Mouse (Mus musculus) ES-Bruce4 (cell line): ENCODE data around the gene Ctrb1. TPM values are rescaled to one million over a fixed set of nuclear protein-coding genes. Genes with fewer than 3 reads are reported as not detected.

Source experiments
- H3K27ac ChIP-seq: 2 replicates; pipeline ENCODE4 v1.5.1; 2012; ENCODE audit warnings: low read length, inconsistent platforms; ENCODE audit not compliant: insufficient read depth
- H3K27me3 ChIP-seq: 2 replicates; pipeline ENCODE4 v1.6.1; 2012; ENCODE audit warnings: mild to moderate bottlenecking, low read length, inconsistent platforms; ENCODE audit not compliant: control insufficient read depth, poor library complexity, insufficient read depth, severe bottlenecking
- H3K36me3 ChIP-seq: 2 replicates; pipeline ENCODE4 v1.6.1; 2012; ENCODE audit warnings: inconsistent platforms, mild to moderate bottlenecking, low read length, moderate library complexity; ENCODE audit not compliant: control insufficient read depth, poor library complexity, insufficient read depth, severe bottlenecking
- H3K4me1 ChIP-seq: one replicate; pipeline ENCODE4 v1.8.1; 2011; ENCODE audit warnings: low read length; ENCODE audit not compliant: control insufficient read depth, insufficient read depth
- H3K4me3 ChIP-seq: 2 replicates; pipeline ENCODE4 v1.5.1; 2011; ENCODE audit warnings: low read depth, mild to moderate bottlenecking, low read length
- H3K9ac ChIP-seq: 2 replicates; pipeline ENCODE4 v1.6.1; 2012; ENCODE audit warnings: low read depth, mild to moderate bottlenecking, inconsistent platforms; ENCODE audit not compliant: poor library complexity, severe bottlenecking
- H3K9me3 ChIP-seq: replicated peaks from 2 replicates; pipeline ENCODE4 v1.6.1; 2012; ENCODE audit warnings: mild to moderate bottlenecking, low read length, inconsistent platforms; ENCODE audit not compliant: control insufficient read depth, poor library complexity, insufficient read depth, severe bottlenecking
- CTCF ChIP-seq: IDR thresholded peaks from one replicate; pipeline ENCODE4 v1.8.1; 2011; ENCODE audit warnings: low read depth, low read length
- EP300 ChIP-seq: IDR thresholded peaks from 2 replicates; pipeline ENCODE4 v1.6.1; 2011; ENCODE audit warnings: low read depth, low read length; ENCODE audit not compliant: insufficient read depth
- POLR2A ChIP-seq: IDR thresholded peaks from one replicate; pipeline ENCODE4 v1.8.1; 2011; ENCODE audit warnings: low read length; ENCODE audit not compliant: insufficient read depth
- polyA plus RNA-seq: library from polyadenylated mRNA; stranded (reverse); fragments of >200 nt; gene quantifications from 2 replicates; pipeline ENCODE4 v1.2.4, GENCODE M21; 2011; ENCODE audit warnings: low read depth; ENCODE audit not compliant: missing spikeins, insufficient read depth, insufficient read length

Gene Ctrb1
- polyA plus RNA-seq, 1 experiment: not detected

GRCm38 (mm10) chr8:111725341-111725740 lies 34.5 kb upstream of the Ctrb1 start:
- H3K4me3 ChIP-seq: no peak overlapping the region
- H3K9me3 ChIP-seq: no peaks in the 10 kb centered on the region
- H3K27ac ChIP-seq: no peak overlapping the region
- H3K27me3 ChIP-seq: no peaks in the 10 kb centered on the region
- peaks cover 11% of the 10 kb centered on the region for H3K36me3 ChIP-seq
- no peak for TF ChIP-seq EP300
- H3K4me1 ChIP-seq: peaks cover 7% of the 10 kb centered on the region
- H3K9ac ChIP-seq: no peak overlapping the region

- no peak overlapping the region for H3K27ac ChIP-seq
- H3K9ac ChIP-seq: no peak overlapping the region
- no peaks in the 10 kb centered on the region for H3K9me3 ChIP-seq
- H3K4me1 ChIP-seq: peaks cover 4% of the 10 kb centered on the region
- no peak overlapping the region for H3K4me3 ChIP-seq
- no peaks in the 10 kb centered on the region for H3K27me3 ChIP-seq
- H3K36me3 ChIP-seq: peaks cover 26% of the 10 kb centered on the region
- TF ChIP-seq EP300 (no peak), CTCF (no peak), POLR2A (no peak)
Observed at GRCm38 (mm10) chr8:111720115-111720544, 29.3 kb upstream of the Ctrb1 start.

DNA sequence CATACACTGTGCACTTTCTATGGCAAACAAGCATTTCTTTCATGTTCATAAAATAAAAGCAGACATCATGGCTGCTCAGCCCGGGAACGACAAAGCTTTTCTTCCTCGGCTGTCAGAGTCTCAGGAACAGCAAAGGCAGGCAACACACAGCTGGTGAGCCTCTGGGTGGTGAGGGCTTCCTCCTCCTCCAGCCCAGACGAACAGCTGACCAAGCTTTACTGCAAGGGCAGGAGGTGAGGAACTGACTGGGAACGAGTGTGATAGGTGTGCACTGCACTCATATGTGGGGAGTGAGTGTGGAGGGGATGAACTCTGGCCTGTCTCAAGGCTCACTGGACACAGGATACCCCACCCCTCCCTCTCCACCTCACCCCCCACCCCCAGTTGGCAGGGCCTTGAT lies 28.1 kb upstream of the Ctrb1 start:
- TF ChIP-seq EP300 (no peak), POLR2A (no peak), CTCF (no peak)
- H3K27ac ChIP-seq: no peak overlapping the region
- peaks cover 4% of the 10 kb centered on the region for H3K4me1 ChIP-seq
- H3K36me3 ChIP-seq: peaks cover 37% of the 10 kb centered on the region
- H3K4me3 ChIP-seq: no peak overlapping the region
- no peaks in the 10 kb centered on the region for H3K27me3 ChIP-seq
- H3K9ac ChIP-seq: no peak overlapping the region
- H3K9me3 ChIP-seq: no peaks in the 10 kb centered on the region

- no peaks in the 10 kb centered on the region for H3K27me3 ChIP-seq
- TF ChIP-seq EP300 (no peak), CTCF (peak; percentile 48)
- H3K9ac ChIP-seq: no peak overlapping the region
- H3K27ac ChIP-seq: no peak overlapping the region
- H3K4me1 ChIP-seq: peaks cover 4% of the 10 kb centered on the region
- H3K36me3 ChIP-seq: peaks cover 41% of the 10 kb centered on the region
- H3K4me3 ChIP-seq: no peak overlapping the region
- H3K9me3 ChIP-seq: no peaks in the 10 kb centered on the region
Observed at GRCm38 (mm10) chr8:111717866-111718265, 27.1 kb upstream of the Ctrb1 start.

DNA sequence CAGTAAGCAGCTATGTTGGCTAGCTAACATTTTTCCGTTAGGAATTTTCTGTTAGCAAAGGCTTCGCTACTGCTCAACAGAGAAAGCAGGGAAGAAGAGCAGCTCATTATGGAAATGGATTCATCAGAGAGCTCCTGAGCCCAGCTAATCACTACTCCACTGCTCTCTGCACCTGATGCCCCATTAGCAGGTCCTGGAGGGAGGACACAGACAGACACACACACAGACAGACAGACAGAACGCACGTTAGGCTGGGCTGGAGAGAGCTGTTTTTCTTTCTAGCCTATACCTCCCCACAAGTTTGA lies 26.6 kb upstream of the Ctrb1 start:
- H3K9ac ChIP-seq: 0 out of 2 replicates have a peak overlapping the region, but pooled peaks have one; percentile 5
- H3K27me3 ChIP-seq: no peaks in the 10 kb centered on the region
- 0 out of 2 replicates have a peak overlapping the region, but pooled peaks have one; percentile 18 for H3K27ac ChIP-seq
- no peak for TF ChIP-seq POLR2A
- no peak for TF ChIP-seq EP300
- no peak for TF ChIP-seq CTCF
- no peak overlapping the region for H3K4me3 ChIP-seq
- H3K9me3 ChIP-seq: no peaks in the 10 kb centered on the region
- peaks cover 43% of the 10 kb centered on the region for H3K36me3 ChIP-seq
- peaks cover 4% of the 10 kb centered on the region for H3K4me1 ChIP-seq

GRCm38 (mm10) chr8:111716603-111717487 lies 26.0 kb upstream of the Ctrb1 start:
- no peak for TF ChIP-seq POLR2A
- TF ChIP-seq EP300: no peak
- no peak for TF ChIP-seq CTCF
- H3K4me3 ChIP-seq: no peak overlapping the region
- no peaks in the 10 kb centered on the region for H3K27me3 ChIP-seq
- H3K27ac ChIP-seq: peak overlapping the region; percentile 18; the same call in 1 of the 2 replicates
- H3K36me3 ChIP-seq: peaks cover 49% of the 10 kb centered on the region
- H3K9me3 ChIP-seq: no peaks in the 10 kb centered on the region
- 0 out of 2 replicates have a peak overlapping the region, but pooled peaks have one; percentile 5 for H3K9ac ChIP-seq
- H3K4me1 ChIP-seq: peaks cover 4% of the 10 kb centered on the region
